Mouse (Mus musculus) CH12.LX (cell line): ENCODE data around the gene Pgls. TPM values are rescaled to one million over a fixed set of nuclear protein-coding genes. Genes with fewer than 3 reads are reported as not detected.

Source experiments
- DNase-seq: peaks from one replicate; pipeline ENCODE4 v3.0.0-alpha.2; 2013; ENCODE audit errors: extremely low read depth
- H3K27ac ChIP-seq: 2 replicates; pipeline ENCODE4 v1.5.1; 2012; ENCODE audit warnings: low read depth, mild to moderate bottlenecking, control low read depth, moderate library complexity; ENCODE audit not compliant: insufficient read depth
- H3K27me3 ChIP-seq: replicated peaks from 2 replicates; pipeline ENCODE3; 2012; ENCODE audit warnings: inconsistent platforms
- H3K36me3 ChIP-seq, 2 experiments: replicated peaks in 1 of 2; 2 replicates each; pipeline versions ENCODE3 to v1.6.1; 2012; ENCODE audit warnings: inconsistent platforms in 1 of 2, low read length in 1 of 2, mild to moderate bottlenecking in 1 of 2, mixed read lengths in 1 of 2, moderate library complexity in 1 of 2; ENCODE audit not compliant: control insufficient read depth in 1 of 2, insufficient read depth in 1 of 2
- H3K4me1 ChIP-seq, 2 experiments: 2 replicates each; pipeline ENCODE4 v1.6.1; 2012; ENCODE audit warnings: inconsistent platforms in 1 of 2, moderate library complexity in 1 of 2; ENCODE audit not compliant: insufficient read depth in 2 of 2, control insufficient read depth in 1 of 2
- H3K4me2 ChIP-seq: 2 replicates; pipeline ENCODE4 v1.6.1; 2012; ENCODE audit warnings: low read depth, mild to moderate bottlenecking, control low read depth; ENCODE audit not compliant: poor library complexity, insufficient read depth, severe bottlenecking
- H3K4me3 ChIP-seq, 3 experiments: fragments of 150-350 bp in 1 of 3; sonication (generic) in 1 of 3; replicated peaks in 1 of 3; 2 replicates each; pipeline versions ENCODE3 to v1.5.1; 2011 to 2012; ENCODE audit warnings: low read depth in 2 of 3, low read length in 2 of 3, mild to moderate bottlenecking in 2 of 3, moderate library complexity in 2 of 3, control low read depth in 1 of 3, improper control_type of control experiment in 1 of 3, inconsistent platforms in 1 of 3, mixed read lengths in 1 of 3; ENCODE audit not compliant: poor library complexity in 1 of 3
- H3K79me2 ChIP-seq: replicated peaks from 2 replicates; pipeline ENCODE4 v1.6.1; 2012; ENCODE audit warnings: mild to moderate bottlenecking, moderate library complexity; ENCODE audit not compliant: control insufficient read depth, poor library complexity, insufficient read depth, severe bottlenecking; ENCODE audit errors: extremely low read depth
- H3K9ac ChIP-seq: 2 replicates; pipeline ENCODE4 v1.6.1; 2012; ENCODE audit warnings: low read depth, mild to moderate bottlenecking, control low read depth, moderate library complexity; ENCODE audit not compliant: insufficient read depth
- H3K9me3 ChIP-seq: replicated peaks from 2 replicates; pipeline ENCODE3; 2012; ENCODE audit warnings: low read length, inconsistent platforms, mixed read lengths
- BHLHE40 ChIP-seq: IDR thresholded peaks from 2 replicates; pipeline ENCODE4 v1.6.1; 2011; ENCODE audit warnings: mild to moderate bottlenecking, low read depth, low read length, improper control_type of control experiment
- ELF1 ChIP-seq: IDR thresholded peaks from 2 replicates; pipeline ENCODE4 v1.6.1; 2014; ENCODE audit warnings: low read depth, mild to moderate bottlenecking, inconsistent platforms, low read length, improper control_type of control experiment
- EP300 ChIP-seq: IDR thresholded peaks from 2 replicates; pipeline ENCODE4 v1.6.1; 2011; ENCODE audit warnings: low read length, improper control_type of control experiment
- HCFC1 ChIP-seq: IDR thresholded peaks from 2 replicates; pipeline ENCODE4 v1.6.1; 2012; ENCODE audit warnings: low read depth, mild to moderate bottlenecking, inconsistent platforms, low read length, improper control_type of control experiment
- IRF4 ChIP-seq: IDR thresholded peaks from 2 replicates; pipeline ENCODE4 v1.6.1; 2014; ENCODE audit warnings: low read depth, mild to moderate bottlenecking, inconsistent platforms, low read length, improper control_type of control experiment
- JUND ChIP-seq: conservative IDR thresholded peaks from 2 replicates; pipeline ENCODE4 v1.6.1; 2011; ENCODE audit warnings: low read depth, low read length, improper control_type of control experiment
- KAT2A ChIP-seq: IDR thresholded peaks from 2 replicates; pipeline ENCODE4 v1.6.1; 2012; ENCODE audit warnings: low read length, improper control_type of control experiment, inconsistent platforms; ENCODE audit not compliant: insufficient replicate concordance
- MAFK ChIP-seq: IDR thresholded peaks from 2 replicates; pipeline ENCODE4 v1.6.1; 2011; ENCODE audit warnings: low read length, improper control_type of control experiment; ENCODE audit not compliant: insufficient replicate concordance
- MAZ ChIP-seq: IDR thresholded peaks from 2 replicates; pipeline ENCODE4 v1.6.1; 2012; ENCODE audit warnings: low read depth, mild to moderate bottlenecking, inconsistent platforms, low read length, improper control_type of control experiment, moderate library complexity
- POLR2AphosphoS2 ChIP-seq: IDR thresholded peaks from 2 replicates; pipeline ENCODE4 v1.6.1; 2011; ENCODE audit warnings: low read depth, low read length, improper control_type of control experiment
- SIN3A ChIP-seq: IDR thresholded peaks from 2 replicates; pipeline ENCODE4 v1.6.1; 2012; ENCODE audit warnings: low read length, improper control_type of control experiment, inconsistent platforms
- SMC3 ChIP-seq: IDR thresholded peaks from 2 replicates; pipeline ENCODE4 v1.6.1; 2011; ENCODE audit warnings: low read depth, low read length, improper control_type of control experiment
- TBP ChIP-seq: conservative IDR thresholded peaks from 2 replicates; pipeline ENCODE4 v1.6.1; 2011; ENCODE audit warnings: low read depth, low read length, improper control_type of control experiment
- TCF12 ChIP-seq: IDR thresholded peaks from 2 replicates; pipeline ENCODE4 v1.6.1; 2014; ENCODE audit warnings: low read depth, mild to moderate bottlenecking, inconsistent platforms, low read length, improper control_type of control experiment
- USF1 ChIP-seq: IDR thresholded peaks from 2 replicates; pipeline ENCODE4 v1.6.1; 2014; ENCODE audit warnings: low read depth, mild to moderate bottlenecking, inconsistent platforms, low read length, improper control_type of control experiment
- ZMIZ1 ChIP-seq: IDR thresholded peaks from 2 replicates; pipeline ENCODE4 v1.6.1; 2012; ENCODE audit warnings: low read depth, mild to moderate bottlenecking, inconsistent platforms, low read length, improper control_type of control experiment
- dilution Hi-C: fragments of 300-500 bp; cut with MboI; formaldehyde crosslinking; loops from 2 replicates; pipeline ENCODE4 v1.14.3; 2020; ENCODE audit warnings: low sequenced_read_pairs; ENCODE audit not compliant: extremely low pct_unique_long_range_greater_than_20kb, extremely low pct_ligation_motif_present
- in situ Hi-C: fragments of 300-500 bp; cut with MboI; formaldehyde crosslinking; loops from 3 replicates; pipeline ENCODE4 v1.14.3; 2019; ENCODE audit warnings: low sequenced_read_pairs, low pct_ligation_motif_present, low pct_unique_long_range_greater_than_20kb, mixed read lengths
- polyA plus RNA-seq: library from polyadenylated mRNA; unstranded; fragments of >175 nt; gene quantifications from 2 replicates; pipeline ENCODE4 v1.2.1, GENCODE M21; 2012; ENCODE audit warnings: low read depth; ENCODE audit not compliant: insufficient read length
- total RNA-seq, 2 experiments: library from RNA; depleted of rRNA; stranded (reverse); fragments of 300-350 nt in 1 of 2; fragments of >200 nt in 1 of 2; gene quantifications; 2 replicates each; pipeline ENCODE4 v1.2.3; 2012 to 2014

Gene Pgls
- total and polyA plus RNA-seq, 3 experiments: 74.9 to 215 (median 118) TPM

DNA sequence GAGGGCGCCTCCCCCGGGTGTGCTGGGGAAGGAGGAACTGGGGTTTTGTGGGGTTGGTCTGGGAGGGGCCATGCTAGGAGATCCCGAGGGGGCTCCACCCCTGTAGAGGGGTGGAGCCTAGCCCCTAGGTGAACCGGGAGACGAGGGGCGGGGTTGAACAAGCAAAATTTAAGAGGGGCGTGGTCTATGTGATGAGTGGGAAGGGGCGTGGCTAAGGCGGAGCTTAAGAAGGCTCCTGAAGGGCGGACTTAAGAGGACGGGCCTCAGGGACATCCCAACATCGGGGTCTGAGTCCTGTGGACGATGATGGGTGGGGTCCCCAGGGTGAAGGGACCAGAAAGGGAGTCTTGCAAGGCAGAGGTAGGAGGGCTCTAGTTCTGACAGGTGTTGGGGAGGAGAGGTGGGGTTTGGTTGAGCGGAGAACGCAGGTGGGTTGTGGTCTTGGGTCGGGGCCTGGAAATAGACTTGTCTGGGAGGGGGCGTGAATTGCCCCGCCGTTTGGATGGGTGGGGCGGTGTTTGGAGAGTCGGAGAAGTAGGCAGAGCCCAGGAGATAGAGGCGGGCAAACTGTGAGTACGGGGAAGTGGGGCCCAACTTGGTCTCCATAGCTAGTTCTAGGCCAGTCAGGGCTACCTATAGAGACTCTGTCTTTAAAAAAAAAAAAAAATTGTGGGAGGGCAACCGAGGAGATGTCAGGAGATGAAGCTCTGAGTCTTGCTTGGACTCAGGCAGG, 32.9 kb upstream of the Pgls start:
- peak; percentile 80 for DNase-seq
- Histone ChIP-seq H3K4me3 (peak overlapping the region; percentile 28 to 67 (median 59)), H3K27ac (no peak overlapping the region), H3K36me3 (no peaks in the 10 kb centered on the region), H3K4me1 (peaks cover 15 to 20% of the 10 kb centered on the region in 2 experiments), H3K9me3 (peaks cover 4% of the 10 kb centered on the region), H3K9ac (peak overlapping the region; percentile 47), H3K27me3 (peaks cover 20% of the 10 kb centered on the region), H3K79me2 (no peaks in the 10 kb centered on the region), H3K4me2 (peak overlapping the region; percentile 64)
- in situ Hi-C loops: no loop called here
- TF ChIP-seq MAZ (peak; percentile 18; the same call in 1 of the 2 replicates), BHLHE40 (no peak), KAT2A (no peak), SMC3 (peak; percentile 13), TBP (0 out of 2 replicates have a peak, but pooled peaks have one; percentile 49), USF1 (no peak), JUND (no peak), HCFC1 (peak; percentile 31; the same call in 1 of the 2 replicates), ZMIZ1 (0 out of 2 replicates have a peak, but pooled peaks have one; percentile 26), TCF12 (peak; percentile 44; the same call in 1 of the 2 replicates), IRF4 (peak; percentile 57), SIN3A (0 out of 2 replicates have a peak, but pooled peaks have one; percentile 69), MAFK (no peak), ELF1 (peak; percentile 25)
- dilution Hi-C loops: no loop called here

DNA sequence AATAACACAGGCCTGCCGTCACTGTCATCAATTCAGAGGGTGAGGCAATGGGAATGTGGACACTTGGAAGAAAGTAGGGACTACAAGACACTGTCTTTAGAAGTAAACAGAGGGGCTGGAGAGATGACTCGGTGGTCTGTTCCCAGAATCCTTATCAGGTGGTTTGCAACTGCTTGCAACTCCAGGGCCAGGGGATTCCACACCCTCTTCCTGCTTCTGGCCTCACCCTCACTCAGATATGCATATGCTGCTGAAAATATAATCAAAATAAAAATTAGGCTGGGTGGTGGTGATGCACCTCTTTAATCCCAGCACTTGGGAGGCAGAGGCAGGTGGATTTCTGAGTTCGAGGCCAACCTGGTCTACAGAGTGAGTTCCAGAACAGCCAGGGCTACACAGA, 31.9 kb upstream of the Pgls start:
- H3K27me3 ChIP-seq: peaks cover 20% of the 10 kb centered on the region

More for the DNA sequence above, 31.9 kb upstream of the Pgls start:
- Histone ChIP-seq H3K36me3 (no peaks in the 10 kb centered on the region), H3K4me1 (peaks cover 10 to 20% of the 10 kb centered on the region in 2 experiments), H3K79me2 (no peaks in the 10 kb centered on the region), H3K4me2 (no peak overlapping the region), H3K9ac (no peak overlapping the region), H3K27ac (no peak overlapping the region), H3K4me3 (no peak overlapping the region), H3K9me3 (peaks cover 13% of the 10 kb centered on the region)
- dilution Hi-C loops (no loop called here), in situ Hi-C loops (loop anchor here (5.0 kb wide), 1 partner anchor 72 kb away; no protein-coding TSS in a partner anchor)
- no peak for DNase-seq
- TF ChIP-seq BHLHE40: no peak
- no peak for TF ChIP-seq TCF12
- no peak for TF ChIP-seq ZMIZ1
- TF ChIP-seq MAFK: no peak
- TF ChIP-seq EP300: no peak
- no peak for TF ChIP-seq POLR2AphosphoS2
